Mouse (Mus musculus) embryonic facial prominence, embryonic 11.5 days (tissue): ENCODE results near the gene Rhox7a. TPM values are rescaled to one million over a fixed set of nuclear protein-coding genes. Genes with fewer than 3 reads are reported as not detected.
A peak's percentile ranks its signal among the peaks of the same experiment; 100 is the strongest.
"Not testable (repeated sequence)": the region's sequence is repeated elsewhere in the genome, so short reads cannot be mapped to it uniquely, and the experiment has no call there.

ENCODE experiments used
- ATAC-seq: fragments of 200-750 bp; cut with Nextera tagmentation; replicated peaks from 2 replicates; pipeline ENCODE4 v1.8.0; 2017; ENCODE audit warnings: low read depth; ENCODE audit not compliant: insufficient number of reproducible peaks, low FRiP score, low TSS enrichment
- DNase-seq: peaks from one replicate; pipeline ENCODE4 v3.0.0-alpha.2; 2015; ENCODE audit warnings: low spot score
- H3K27ac ChIP-seq: fragments of 300-500 bp; sonication (generic); replicated peaks from 2 replicates; pipeline ENCODE4 v1.5.1; 2014; ENCODE audit warnings: mild to moderate bottlenecking, low read depth, low read length, control low read depth
- H3K27me3 ChIP-seq: fragments of 300-500 bp; sonication (generic); 2 replicates; pipeline ENCODE4 v1.6.1; 2014; ENCODE audit warnings: mild to moderate bottlenecking, low read length, moderate library complexity, mixed read lengths; ENCODE audit not compliant: control insufficient read depth, insufficient read depth
- H3K36me3 ChIP-seq: fragments of 300-500 bp; sonication (generic); replicated peaks from 2 replicates; pipeline ENCODE4 v1.6.1; 2014; ENCODE audit warnings: low read depth, mild to moderate bottlenecking, low read length, moderate library complexity, mixed read lengths; ENCODE audit not compliant: control insufficient read depth, insufficient read depth
- H3K4me1 ChIP-seq: fragments of 300-500 bp; sonication (generic); 2 replicates; pipeline ENCODE4 v1.6.1; 2014; ENCODE audit warnings: low read length, mixed read lengths; ENCODE audit not compliant: control insufficient read depth, insufficient read depth
- H3K4me2 ChIP-seq: fragments of 300-500 bp; sonication (generic); 2 replicates; pipeline ENCODE4 v1.6.1; 2014; ENCODE audit warnings: low read depth, mild to moderate bottlenecking, control low read depth, low read length, moderate library complexity
- H3K4me3 ChIP-seq: fragments of 300-500 bp; sonication (generic); 2 replicates; pipeline ENCODE4 v1.5.1; 2014; ENCODE audit warnings: low read depth, low read length, control low read depth
- H3K9ac ChIP-seq: fragments of 300-500 bp; sonication (generic); replicated peaks from 2 replicates; pipeline ENCODE4 v1.6.1; 2014; ENCODE audit warnings: mild to moderate bottlenecking, control low read depth, low read length
- H3K9me3 ChIP-seq: fragments of 300-500 bp; sonication (generic); replicated peaks from 2 replicates; pipeline ENCODE4 v1.6.1; 2016; ENCODE audit warnings: mild to moderate bottlenecking, low read length, inconsistent platforms, mixed read lengths; ENCODE audit not compliant: control insufficient read depth
- WGBS: fragments of 180-500 bp; shearing (Covaris S2); extraction: QIAGEN DNeasy Blood & Tissue Kit; methylation state at CpG from one replicate; pipeline ENCODE4 v1.1.7; 2014; 5-methylcytosine and 5-hydroxymethylcytosine counted together
- polyA plus RNA-seq: library from polyadenylated mRNA; unstranded; fragments of >200 nt; fragmentation: Nextera tagmentation; extraction: Ambion mirVana; gene quantifications from 2 replicates; pipeline ENCODE4 v1.2.1, GENCODE M21; 2014

Gene Rhox7a
- polyA plus RNA-seq: not detected in 2 replicates

GRCm38 (mm10) chrX:37831386-37831785 is at the start of gene Rhox7a:
Gene Rhox7a, plus strand, starts transcription at chrX:37831686.
- not testable (repeated sequence) for H3K4me2 ChIP-seq, ATAC-seq, H3K4me1 ChIP-seq, H3K36me3 ChIP-seq, H3K27me3 ChIP-seq, DNase-seq, H3K27ac ChIP-seq, H3K9ac ChIP-seq, H3K4me3 ChIP-seq, H3K9me3 ChIP-seq
- 67% methylated on average over 8 of the region's 8 CpGs for WGBS

GRCm38 (mm10) chrX:37807286-37808080 is 24.0 kb upstream of the Rhox7a start:
- ATAC-seq: no peak
- no peak overlapping the region for H3K4me3 ChIP-seq
- DNase-seq: no peak
- H3K27ac ChIP-seq: no peak overlapping the region
- WGBS: 82% methylated on average over 15 of the region's 15 CpGs
- H3K9ac ChIP-seq: no peak overlapping the region
- no peaks in the 10 kb centered on the region for H3K36me3 ChIP-seq
- no peaks in the 10 kb centered on the region for H3K9me3 ChIP-seq
- no peak overlapping the region for H3K4me2 ChIP-seq
- H3K27me3 ChIP-seq: no peaks in the 10 kb centered on the region
- H3K4me1 ChIP-seq: no peaks in the 10 kb centered on the region

- Histone ChIP-seq H3K4me3 (no peak overlapping the region), H3K36me3 (no peaks in the 10 kb centered on the region), H3K4me1 (no peaks in the 10 kb centered on the region), H3K9ac (no peak overlapping the region), H3K9me3 (no peaks in the 10 kb centered on the region), H3K27ac (no peak overlapping the region), H3K4me2 (no peak overlapping the region), H3K27me3 (no peaks in the 10 kb centered on the region)
- WGBS: 84% methylated on average over 2 of the region's 2 CpGs
- ATAC-seq (no peak), DNase-seq (no peak)
These were observed 22.1 kb upstream of the Rhox7a start for GRCm38 (mm10) chrX:37809396-37809795.

- 26% methylated on average over 5 of the region's 5 CpGs for WGBS
- H3K4me1 ChIP-seq: no peaks in the 10 kb centered on the region
- H3K9me3 ChIP-seq: no peaks in the 10 kb centered on the region
- no peak overlapping the region for H3K27ac ChIP-seq
- no peak overlapping the region for H3K9ac ChIP-seq
- ATAC-seq (no peak), DNase-seq (peak; percentile 39)
- H3K27me3 ChIP-seq: no peaks in the 10 kb centered on the region
- H3K4me3 ChIP-seq: no peak overlapping the region
- H3K4me2 ChIP-seq: no peak overlapping the region
- no peaks in the 10 kb centered on the region for H3K36me3 ChIP-seq
These were observed 20.3 kb upstream of the Rhox7a start for GRCm38 (mm10) chrX:37811179-37811578.

- Histone ChIP-seq H3K27me3 (no peaks in the 10 kb centered on the region), H3K9ac (no peak overlapping the region), H3K36me3 (no peaks in the 10 kb centered on the region), H3K4me2 (no peak overlapping the region), H3K9me3 (no peaks in the 10 kb centered on the region), H3K4me1 (no peaks in the 10 kb centered on the region), H3K27ac (no peak overlapping the region), H3K4me3 (no peak overlapping the region)
- 75% methylated on average over 10 of the region's 10 CpGs for WGBS
- no peak for ATAC-seq
- DNase-seq: no peak
These were observed 15.8 kb upstream of the Rhox7a start for GRCm38 (mm10) chrX:37815665-37816064.

- not testable (repeated sequence) for H3K9ac ChIP-seq, H3K9me3 ChIP-seq, H3K4me1 ChIP-seq, H3K4me2 ChIP-seq, DNase-seq, H3K36me3 ChIP-seq, H3K4me3 ChIP-seq, H3K27me3 ChIP-seq, ATAC-seq, H3K27ac ChIP-seq
- WGBS: 88% methylated on average over 4 of the region's 12 CpGs
These were observed 4.9 kb upstream of the Rhox7a start, which contains the start of gene Rhox6 for GRCm38 (mm10) chrX:37826610-37827009. Gene Rhox6, plus strand, starts transcription at chrX:37826910.

- no peaks in the 10 kb centered on the region for H3K9me3 ChIP-seq
- WGBS: 96% methylated on average over 2 of the region's 2 CpGs
- H3K36me3 ChIP-seq: no peaks in the 10 kb centered on the region
- no peak overlapping the region for H3K4me3 ChIP-seq
- ATAC-seq: no peak
- no peak for DNase-seq
- no peak overlapping the region for H3K27ac ChIP-seq
- no peak overlapping the region for H3K9ac ChIP-seq
- H3K4me2 ChIP-seq: no peak overlapping the region
- no peaks in the 10 kb centered on the region for H3K4me1 ChIP-seq
- no peaks in the 10 kb centered on the region for H3K27me3 ChIP-seq
These were observed 40.2 kb downstream of the Rhox7a start for GRCm38 (mm10) chrX:37871641-37872040.

- Histone ChIP-seq H3K4me3 (no peak within 1 kb of the TSS), H3K4me1 (no peaks in the 10 kb centered on the region)
- WGBS: 82% methylated on average over 4 of the region's 4 CpGs
These were observed 47.4 kb downstream of the Rhox7a start, which contains the start of gene Rhox8 for GRCm38 (mm10) chrX:37878844-37879243. Gene Rhox8, minus strand, starts transcription at chrX:37878944.

More at GRCm38 (mm10) chrX:37878844-37879243, 47.4 kb downstream of the Rhox7a start, which contains the start of gene Rhox8:
- Histone ChIP-seq H3K9me3 (no peaks in the 10 kb centered on the region), H3K4me2 (no peak within 1 kb of the TSS), H3K9ac (no peak within 1 kb of the TSS), H3K27me3 (no peaks in the 10 kb centered on the region), H3K27ac (no peak within 1 kb of the TSS), H3K36me3 (no peaks in the 10 kb centered on the region)
- no peak for ATAC-seq
- DNase-seq: no peak
